Mouse (Mus musculus): ENCODE data around the gene Fbxo40. TPM values are rescaled to one million over a fixed set of nuclear protein-coding genes. Genes with fewer than 3 reads are reported as not detected.

Fbxo40 gene
- polyA plus RNA-seq, 2 experiments = 0.06 TPM; not detected in 1

DNA sequence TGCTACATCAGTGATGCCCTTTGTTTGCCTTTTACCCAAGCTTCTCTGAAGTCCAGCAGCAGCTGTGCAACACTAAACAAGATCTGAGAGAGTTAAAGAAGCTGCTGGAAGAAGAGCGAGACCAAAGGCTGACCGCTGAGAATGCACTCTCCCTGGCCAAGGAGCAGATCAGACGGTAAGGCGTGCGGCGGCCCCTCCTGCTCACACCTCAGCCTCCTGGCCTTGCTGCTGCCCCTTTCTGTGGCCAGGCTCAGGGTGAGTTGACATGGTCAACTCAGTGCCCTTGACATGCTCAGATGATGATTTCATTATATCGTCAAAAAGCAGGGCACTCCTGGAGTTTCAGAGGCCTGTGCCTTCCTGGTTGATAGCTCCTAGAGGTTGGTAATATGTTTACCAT is 61.1 kb downstream of the Fbxo40 start:
- Histone ChIP-seq H3K36me3 (replicated peaks; ENCODE audit: control insufficient read depth, insufficient read depth, low read depth) (peaks cover 16% of the 10 kb centered on the region), H3K9me3 (ENCODE audit: control insufficient read depth, low read length) (no peaks in the 10 kb centered on the region), H3K27me3 (ENCODE audit: control insufficient read depth, insufficient read depth, low read length) (no peaks in the 10 kb centered on the region), H3K4me3 (ENCODE audit: insufficient read depth in 1 of 2, low read depth in 2 of 2, low read length in 2 of 2) (no peak overlapping the region), H3K9ac (replicated peaks) (no peak overlapping the region), H3K4me2 (ENCODE audit: low read depth) (no peak overlapping the region), H3K27ac (no peak overlapping the region), H3K4me1 (replicated peaks; ENCODE audit: control insufficient read depth in 2 of 2, insufficient read depth in 2 of 2, low read length in 1 of 2) (peaks cover 0 to 4% of the 10 kb centered on the region in 2 experiments; a peak in 3 of 4 replicates)
- ATAC-seq (ENCODE audit: insufficient read depth) (no peak), DNase-seq (ENCODE audit: low read depth in 3 of 3, low spot score in 3 of 3) (no peak)
- no peak for TF ChIP-seq CTCF (IDR thresholded peaks at IDR 0.05; ENCODE audit: low read depth)
- TF ChIP-seq EP300 (IDR thresholded peaks at IDR 0.05; ENCODE audit: low read depth) = no peak
- 87% methylated on average over 7 of the region's 7 CpGs for WGBS (ENCODE audit: insufficient replicate concordance)

DNA sequence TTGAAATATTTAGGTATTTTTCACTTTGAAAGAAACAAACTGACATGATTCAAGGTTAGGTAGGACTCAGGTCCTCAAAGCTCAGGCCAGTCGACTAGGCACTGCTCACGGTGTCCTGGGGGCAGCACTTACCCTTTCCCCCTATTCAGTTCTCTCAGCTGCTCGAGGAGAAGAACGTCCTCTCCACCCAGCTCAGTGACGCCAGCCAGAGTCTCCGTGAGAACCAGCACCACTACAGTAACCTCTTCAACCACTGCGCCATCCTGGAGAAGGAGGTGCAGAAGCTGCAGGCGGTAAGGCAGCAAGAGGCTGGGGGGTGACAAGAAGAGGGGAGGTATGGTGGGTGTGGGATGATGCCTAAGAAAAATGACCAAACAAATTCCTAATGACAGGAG is 62.2 kb downstream of the Fbxo40 start:
- TF ChIP-seq CTCF (IDR thresholded peaks at IDR 0.05; ENCODE audit: low read depth) = no peak
- TF ChIP-seq EP300 (IDR thresholded peaks at IDR 0.05; ENCODE audit: low read depth) = no peak
- WGBS (ENCODE audit: insufficient replicate concordance) = 82% methylated on average over 8 of the region's 8 CpGs
- Histone ChIP-seq H3K36me3 (replicated peaks; ENCODE audit: control insufficient read depth, insufficient read depth, low read depth) (peaks cover 16% of the 10 kb centered on the region), H3K27me3 (ENCODE audit: control insufficient read depth, insufficient read depth, low read length) (no peaks in the 10 kb centered on the region), H3K9me3 (ENCODE audit: control insufficient read depth, low read length) (no peaks in the 10 kb centered on the region), H3K4me3 (ENCODE audit: insufficient read depth in 1 of 2, low read depth in 2 of 2, low read length in 2 of 2) (no peak overlapping the region), H3K9ac (replicated peaks) (no peak overlapping the region), H3K27ac (no peak overlapping the region), H3K4me1 (replicated peaks; ENCODE audit: control insufficient read depth in 2 of 2, insufficient read depth in 2 of 2, low read length in 1 of 2) (no peaks in the 10 kb centered on the region), H3K4me2 (ENCODE audit: low read depth) (no peak overlapping the region)
- no peak for ATAC-seq (ENCODE audit: insufficient read depth)
- no peak for DNase-seq (ENCODE audit: low read depth in 3 of 3, low spot score in 3 of 3)

- no peak overlapping the region for H3K4me2 ChIP-seq (ENCODE audit: low read depth)
- TF ChIP-seq EP300 (IDR thresholded peaks at IDR 0.05; ENCODE audit: low read depth) (no peak), CTCF (IDR thresholded peaks at IDR 0.05; ENCODE audit: low read depth) (no peak)
- no peak overlapping the region for H3K4me3 ChIP-seq (ENCODE audit: insufficient read depth in 1 of 2, low read depth in 2 of 2, low read length in 2 of 2)
- no peaks in the 10 kb centered on the region for H3K4me1 ChIP-seq (replicated peaks; ENCODE audit: control insufficient read depth in 2 of 2, insufficient read depth in 2 of 2, low read length in 1 of 2)
- WGBS (ENCODE audit: insufficient replicate concordance) = 55% methylated on average over 10 of the region's 10 CpGs
- peaks cover 16% of the 10 kb centered on the region for H3K36me3 ChIP-seq (replicated peaks; ENCODE audit: control insufficient read depth, insufficient read depth, low read depth)
- H3K9me3 ChIP-seq (ENCODE audit: control insufficient read depth, low read length) = no peaks in the 10 kb centered on the region
- ATAC-seq (ENCODE audit: insufficient read depth) (no peak), DNase-seq (ENCODE audit: low read depth in 3 of 3, low spot score in 3 of 3) (no peak)
- H3K27me3 ChIP-seq (ENCODE audit: control insufficient read depth, insufficient read depth, low read length) = no peaks in the 10 kb centered on the region
- no peak overlapping the region for H3K27ac ChIP-seq
- no peak overlapping the region for H3K9ac ChIP-seq (replicated peaks)
These were observed 62.7 kb downstream of the Fbxo40 start for GRCm38 (mm10) chr16:36927495-36928105.

GRCm38 (mm10) chr16:36926514-36927447 is 63.5 kb downstream of the Fbxo40 start:
- no peak overlapping the region for H3K27ac ChIP-seq
- H3K9ac ChIP-seq (replicated peaks) = no peak overlapping the region
- peaks cover 12% of the 10 kb centered on the region for H3K36me3 ChIP-seq (replicated peaks; ENCODE audit: control insufficient read depth, insufficient read depth, low read depth)
- no peak for TF ChIP-seq CTCF (IDR thresholded peaks at IDR 0.05; ENCODE audit: low read depth)
- TF ChIP-seq EP300 (IDR thresholded peaks at IDR 0.05; ENCODE audit: low read depth) = no peak
- no peaks in the 10 kb centered on the region for H3K9me3 ChIP-seq (ENCODE audit: control insufficient read depth, low read length)
- H3K4me2 ChIP-seq (ENCODE audit: low read depth) = no peak overlapping the region
- 73% methylated on average over 10 of the region's 10 CpGs for WGBS (ENCODE audit: insufficient replicate concordance)
- no peak overlapping the region for H3K4me3 ChIP-seq (ENCODE audit: insufficient read depth in 1 of 2, low read depth in 2 of 2, low read length in 2 of 2)
- no peaks in the 10 kb centered on the region for H3K27me3 ChIP-seq (ENCODE audit: control insufficient read depth, insufficient read depth, low read length)
- DNase-seq (ENCODE audit: low read depth in 3 of 3, low spot score in 3 of 3) (no peak), ATAC-seq (ENCODE audit: insufficient read depth) (no peak)
- no peaks in the 10 kb centered on the region for H3K4me1 ChIP-seq (replicated peaks; ENCODE audit: control insufficient read depth in 2 of 2, insufficient read depth in 2 of 2, low read length in 1 of 2)

DNA sequence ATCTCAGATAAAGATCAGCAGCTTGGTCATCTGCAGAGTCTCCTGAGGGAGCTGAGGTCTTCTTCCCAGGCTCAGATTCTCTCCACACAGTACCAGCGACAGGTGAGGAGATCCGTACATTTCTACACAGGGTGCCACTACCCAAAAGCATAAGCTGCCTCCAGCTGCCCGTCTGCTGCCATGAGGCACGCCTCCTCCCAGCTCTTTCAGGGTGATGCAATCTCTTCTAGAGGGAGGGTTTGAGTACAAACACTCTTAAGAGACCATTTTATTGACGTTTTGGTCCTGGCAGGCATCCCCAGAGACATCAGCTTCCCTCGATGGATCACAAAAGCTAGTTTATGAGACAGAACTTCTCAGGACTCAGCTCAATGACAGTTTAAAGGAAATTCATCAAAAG is 64.5 kb downstream of the Fbxo40 start:
- Histone ChIP-seq H3K9me3 (ENCODE audit: control insufficient read depth, low read length) (no peaks in the 10 kb centered on the region), H3K27me3 (ENCODE audit: control insufficient read depth, insufficient read depth, low read length) (no peaks in the 10 kb centered on the region), H3K4me1 (replicated peaks; ENCODE audit: control insufficient read depth in 2 of 2, insufficient read depth in 2 of 2, low read length in 1 of 2) (no peaks in the 10 kb centered on the region), H3K4me3 (ENCODE audit: insufficient read depth in 1 of 2, low read depth in 2 of 2, low read length in 2 of 2) (no peak overlapping the region), H3K36me3 (replicated peaks; ENCODE audit: control insufficient read depth, insufficient read depth, low read depth) (peaks cover 11% of the 10 kb centered on the region), H3K9ac (replicated peaks) (no peak overlapping the region), H3K4me2 (ENCODE audit: low read depth) (no peak overlapping the region), H3K27ac (no peak overlapping the region)
- no peak for ATAC-seq (ENCODE audit: insufficient read depth)
- no peak for TF ChIP-seq EP300 (IDR thresholded peaks at IDR 0.05; ENCODE audit: low read depth)
- TF ChIP-seq CTCF (IDR thresholded peaks at IDR 0.05; ENCODE audit: low read depth) = no peak
- no peak for DNase-seq (ENCODE audit: low read depth in 3 of 3, low spot score in 3 of 3)
- whole genome bisulfite sequencing (ENCODE audit: insufficient replicate concordance) = 75% methylated on average over 6 of the region's 6 CpGs

All from liver, embryonic 14.5 days (tissue).